Mouse (Mus musculus): ENCODE data around the gene Cyp1a1.

- no peak for TF ChIP-seq CTCF (IDR thresholded peaks at IDR 0.05; ENCODE audit: low read depth, low read length)
- TF ChIP-seq POLR2A (IDR thresholded peaks at IDR 0.05; ENCODE audit: extremely low read depth, insufficient read depth, low read length): no peak
Measured at GRCm38 (mm10) chr9:57643169-57643855, 44.4 kb upstream of the Cyp1a1 start.
